In genomic region chr2:46491081-46491480, GRCm38 (mm10) we compare ENCODE assay signal across 27 mouse cellular contexts.
DNase-seq lines count a peak whose midpoint lies in the region; ATAC-seq lines count a peak whose summit lies in the region.
"Had no signal": no experiment of that assay in that cellular context is flagged by ENCODE, and none has a peak within 500 bp of the region (broad histone marks: within the 10 kb centered on the region; RNA-seq: fewer than 3 reads in every experiment).

No protein-coding gene starts in this region.

- no peak overlapping the region for H3K4me2 ChIP-seq in embryonic facial prominence, embryonic 14.5 days (ENCODE audit: low read depth, low read length)
- H3K4me2 ChIP-seq: embryonic facial prominence, embryonic 12.5 days; embryonic facial prominence, embryonic 15.5 days; forebrain, embryonic 13.5 days; forebrain, embryonic 15.5 days had no signal

- no peak overlapping the region for H3K27ac ChIP-seq in embryonic facial prominence, embryonic 14.5 days (replicated peaks; ENCODE audit: low read depth, low read length)
- H3K27ac ChIP-seq in embryonic facial prominence, embryonic 10.5 days (replicated peaks) = no peak overlapping the region
- H3K27ac ChIP-seq: embryonic facial prominence, embryonic 12.5 days; embryonic facial prominence, embryonic 15.5 days; forebrain, embryonic 13.5 days; forebrain, embryonic 15.5 days had no signal

- no peak overlapping the region for H3K9ac ChIP-seq in embryonic facial prominence, embryonic 14.5 days (ENCODE audit: low read depth, low read length)
- H3K9ac ChIP-seq: embryonic facial prominence, embryonic 12.5 days; embryonic facial prominence, embryonic 15.5 days; forebrain, embryonic 13.5 days; forebrain, embryonic 15.5 days; forebrain, postnatal 0 days had no signal

- ATAC-seq in embryonic facial prominence, embryonic 14.5 days (ENCODE audit: low read depth) = no peak
- ATAC-seq: activated CD4-positive, CD25-positive, alpha-beta regulatory T cell, adult 4 months; CD4-positive, CD25-positive, alpha-beta regulatory T cell, adult 4 months; forebrain, embryonic 13.5 days; forebrain, embryonic 15.5 days; forebrain, postnatal 0 days; Patski had no signal

- H3K4me1 ChIP-seq in embryonic facial prominence, embryonic 14.5 days (ENCODE audit: control insufficient read depth, insufficient read depth, low read length) = no peaks in the 10 kb centered on the region
- no peaks in the 10 kb centered on the region for H3K4me1 ChIP-seq in embryonic facial prominence, embryonic 10.5 days
- H3K4me1 ChIP-seq: embryonic facial prominence, embryonic 12.5 days; embryonic facial prominence, embryonic 15.5 days; forebrain, embryonic 13.5 days; forebrain, embryonic 15.5 days had no signal

- WGBS in embryonic facial prominence, embryonic 14.5 days = 60% methylated on average over 2 of the region's 2 CpGs
- WGBS in embryonic facial prominence, embryonic 10.5 days = 92% methylated on average over 2 of the region's 2 CpGs

- intact Hi-C loops in left cerebral cortex, postnatal 25 days (cut with DNase I) = no loop called here

- peak; percentile 30 for DNase-seq in embryonic facial prominence, embryonic 14.5 days (ENCODE audit: low spot score)
- DNase-seq in embryonic facial prominence, embryonic 10.5 days (ENCODE audit: low spot score) = no peak
- DNase-seq in Muller cell, postnatal 12 days (ENCODE audit: inconsistent ontology term) = peak; percentile 43
- peak; percentile 28 for DNase-seq in fibroblast of lung, adult 2 months (ENCODE audit: low read depth)
- no peak for DNase-seq in cerebellum, postnatal 25 days
- no peak for DNase-seq in left cerebral cortex, postnatal 25 days (ENCODE audit: low spot score in 2 of 2)
- DNase-seq: adrenal gland, adult 8-10 months; adrenal gland, postnatal 14 days; adrenal gland, postnatal 36 days; B cell, adult 2 months; cerebellum, adult 11-12 months; cerebellum, adult 2 months; cerebellum, adult 9-10 months; cerebellum, postnatal 10 days; cerebellum, postnatal 36 days; embryo, embryonic 11 days; forebrain, postnatal 0 days had no signal

- no peaks in the 10 kb centered on the region for H3K27me3 ChIP-seq in embryonic facial prominence, embryonic 14.5 days (replicated peaks; ENCODE audit: control insufficient read depth, insufficient read depth, low read length)
- no peaks in the 10 kb centered on the region for H3K27me3 ChIP-seq in embryonic facial prominence, embryonic 10.5 days (replicated peaks; ENCODE audit: low read depth, poor library complexity, severe bottlenecking)
- H3K27me3 ChIP-seq: CH12.LX; embryonic facial prominence, embryonic 12.5 days; embryonic facial prominence, embryonic 15.5 days; forebrain, embryonic 13.5 days; forebrain, embryonic 15.5 days; Patski had no signal

- H3K36me3 ChIP-seq in embryonic facial prominence, embryonic 14.5 days (ENCODE audit: control insufficient read depth, insufficient read depth, low read length) = no peaks in the 10 kb centered on the region
- no peaks in the 10 kb centered on the region for H3K36me3 ChIP-seq in embryonic facial prominence, embryonic 10.5 days (replicated peaks)
- H3K36me3 ChIP-seq: embryonic facial prominence, embryonic 12.5 days; embryonic facial prominence, embryonic 15.5 days; forebrain, embryonic 15.5 days; G1E had no signal

- 0 out of 2 replicates have a peak, but pooled peaks cover 3% of the 10 kb centered on the region for H3K9me3 ChIP-seq in embryonic facial prominence, embryonic 14.5 days (ENCODE audit: control insufficient read depth, low read length)
- no peaks in the 10 kb centered on the region for H3K9me3 ChIP-seq in embryonic facial prominence, embryonic 10.5 days
- H3K9me3 ChIP-seq: embryonic facial prominence, embryonic 12.5 days; embryonic facial prominence, embryonic 15.5 days; forebrain, embryonic 13.5 days; forebrain, embryonic 15.5 days; G1E had no signal

- H3K4me3 ChIP-seq in embryonic facial prominence, embryonic 14.5 days (ENCODE audit: low read depth, low read length) = no peak overlapping the region
- no peak overlapping the region for H3K4me3 ChIP-seq in embryonic facial prominence, embryonic 10.5 days
- H3K4me3 ChIP-seq: embryonic facial prominence, embryonic 12.5 days; embryonic facial prominence, embryonic 15.5 days; erythroblast, embryonic 14.5 days; forebrain, embryonic 13.5 days; forebrain, embryonic 15.5 days had no signal

Comparison
In these comparisons a context has a peak if more than half of its experiments do, and no peak if none do; other contexts are left out.
1. DNase-seq: peak in embryonic facial prominence, embryonic 14.5 days (single experiment), Muller cell, postnatal 12 days (single experiment) and fibroblast of lung, adult 2 months (single experiment); none in embryonic facial prominence, embryonic 10.5 days (single experiment), cerebellum, postnatal 25 days (0 of 2) and left cerebral cortex, postnatal 25 days (0 of 2).